Mouse (Mus musculus) forebrain, embryonic 11.5 days (tissue): Measurements from ENCODE around the gene Fam92b. TPM values are rescaled to one million over a fixed set of nuclear protein-coding genes. Genes with fewer than 3 reads are reported as not detected.

Experiments
- ATAC-seq: fragments of 200-750 bp; cut with Nextera tagmentation; replicated peaks from 2 replicates; pipeline ENCODE4 v1.8.0; 2017; ENCODE audit warnings: moderate TSS enrichment; ENCODE audit not compliant: low FRiP score
- DNase-seq: peaks from one replicate; pipeline ENCODE4 v3.0.0-alpha.2; 2017; ENCODE audit warnings: low spot score
- H3K27ac ChIP-seq: fragments of 300-500 bp; sonication (generic); 2 replicates; pipeline ENCODE4 v1.5.1; 2014; ENCODE audit warnings: low read depth, low read length
- H3K27me3 ChIP-seq: fragments of 300-500 bp; sonication (generic); 2 replicates; pipeline ENCODE4 v1.6.1; 2014; ENCODE audit warnings: mild to moderate bottlenecking, low read length, mixed read lengths; ENCODE audit not compliant: control insufficient read depth, insufficient read depth
- H3K36me3 ChIP-seq: fragments of 300-500 bp; sonication (generic); 2 replicates; pipeline ENCODE4 v1.6.1; 2014; ENCODE audit warnings: mild to moderate bottlenecking, low read length, moderate library complexity, mixed read lengths; ENCODE audit not compliant: control insufficient read depth, insufficient read depth
- H3K4me1 ChIP-seq: fragments of 300-500 bp; sonication (generic); replicated peaks from 2 replicates; pipeline ENCODE4 v1.6.1; 2014; ENCODE audit warnings: low read length, mixed read lengths; ENCODE audit not compliant: control insufficient read depth, insufficient read depth
- H3K4me2 ChIP-seq: fragments of 300-500 bp; sonication (generic); 2 replicates; pipeline ENCODE4 v1.6.1; 2014; ENCODE audit warnings: low read depth, mild to moderate bottlenecking, low read length, moderate library complexity, mixed read lengths; ENCODE audit not compliant: severe bottlenecking
- H3K4me3 ChIP-seq: fragments of 300-500 bp; sonication (generic); 2 replicates; pipeline ENCODE4 v1.5.1; 2014; ENCODE audit warnings: low read depth, low read length
- H3K9ac ChIP-seq: fragments of 300-500 bp; sonication (generic); 2 replicates; pipeline ENCODE4 v1.6.1; 2014; ENCODE audit warnings: low read length
- H3K9me3 ChIP-seq: fragments of 300-500 bp; sonication (generic); 2 replicates; pipeline ENCODE4 v1.6.1; 2016; ENCODE audit warnings: low read length, mixed read lengths; ENCODE audit not compliant: control insufficient read depth
- WGBS: fragments of 180-500 bp; shearing (Covaris S2); extraction: QIAGEN DNeasy Blood & Tissue Kit; methylation state at CpG from one replicate; pipeline ENCODE4 v1.1.7; 2014; 5-methylcytosine and 5-hydroxymethylcytosine counted together
- polyA plus RNA-seq: library from polyadenylated mRNA; unstranded; fragments of >200 nt; fragmentation: Nextera tagmentation; extraction: Ambion mirVana; gene quantifications from 2 replicates; pipeline ENCODE4 v1.2.1, GENCODE M21; 2014

Gene Fam92b
- polyA plus RNA-seq, 1 experiment from 2014 or later: 2.0 TPM

DNA sequence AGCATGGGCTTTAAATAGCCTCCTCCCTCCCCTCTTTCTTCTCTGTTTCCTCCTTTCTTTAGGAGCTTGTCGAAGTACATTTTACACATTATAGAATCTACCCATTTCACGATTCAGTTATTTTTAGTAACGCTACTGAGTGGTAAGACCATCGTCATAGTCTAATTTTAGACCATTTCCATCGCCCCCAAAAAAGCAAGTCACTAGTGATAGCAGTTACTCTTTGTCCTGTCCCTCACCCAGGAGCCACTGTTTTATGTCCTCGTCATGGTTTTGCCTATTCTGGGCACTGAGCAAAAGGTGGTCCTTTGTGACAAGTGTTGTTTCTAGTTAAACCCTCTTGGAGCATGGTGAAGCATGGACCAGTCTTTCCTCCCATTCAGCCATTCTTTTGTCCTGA is 57.3 kb downstream of the Fam92b start:
- Histone ChIP-seq H3K4me2 (no peak overlapping the region), H3K27ac (no peak overlapping the region)

DNA sequence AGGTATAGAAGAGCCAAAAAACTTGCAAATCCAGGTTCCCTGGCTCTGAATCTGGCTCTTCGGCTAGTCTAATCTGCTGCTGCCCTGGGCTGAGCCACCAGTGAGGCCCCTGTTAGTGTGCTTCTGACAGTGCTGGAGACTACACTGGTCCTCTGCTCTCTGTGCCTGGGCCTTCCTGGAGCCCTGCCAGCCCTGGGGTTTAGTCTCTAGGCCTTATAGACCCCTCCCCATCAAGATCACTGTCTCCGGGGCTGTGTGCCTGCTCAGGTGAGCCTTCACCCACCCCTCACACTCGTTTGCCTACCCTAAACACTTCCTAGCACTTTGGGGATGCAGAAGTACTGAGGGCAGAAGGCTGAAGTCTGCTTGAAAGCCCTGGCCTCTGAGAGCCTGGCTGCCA is 57.8 kb downstream of the Fam92b start:
- no peak for ATAC-seq
- DNase-seq: no peak
- 72% methylated on average over 3 of the region's 3 CpGs for WGBS
- no peaks in the 10 kb centered on the region for H3K9me3 ChIP-seq
- no peak overlapping the region for H3K4me3 ChIP-seq
- H3K9ac ChIP-seq: no peak overlapping the region
- no peak overlapping the region for H3K27ac ChIP-seq
- peaks cover 16% of the 10 kb centered on the region for H3K27me3 ChIP-seq
- H3K4me2 ChIP-seq: no peak overlapping the region
- no peaks in the 10 kb centered on the region for H3K36me3 ChIP-seq
- H3K4me1 ChIP-seq: peaks cover 1% of the 10 kb centered on the region

More for the DNA sequence above, 57.3 kb downstream of the Fam92b start:
- no peaks in the 10 kb centered on the region for H3K9me3 ChIP-seq
- H3K36me3 ChIP-seq: no peaks in the 10 kb centered on the region
- no peak overlapping the region for H3K9ac ChIP-seq
- H3K4me3 ChIP-seq: no peak overlapping the region
- DNase-seq (no peak), ATAC-seq (no peak)
- WGBS: 86% methylated on average over 6 of the region's 6 CpGs
- H3K27me3 ChIP-seq: peaks cover 11% of the 10 kb centered on the region
- H3K4me1 ChIP-seq: no peaks in the 10 kb centered on the region; the same call in 1 of the 2 replicates

DNA sequence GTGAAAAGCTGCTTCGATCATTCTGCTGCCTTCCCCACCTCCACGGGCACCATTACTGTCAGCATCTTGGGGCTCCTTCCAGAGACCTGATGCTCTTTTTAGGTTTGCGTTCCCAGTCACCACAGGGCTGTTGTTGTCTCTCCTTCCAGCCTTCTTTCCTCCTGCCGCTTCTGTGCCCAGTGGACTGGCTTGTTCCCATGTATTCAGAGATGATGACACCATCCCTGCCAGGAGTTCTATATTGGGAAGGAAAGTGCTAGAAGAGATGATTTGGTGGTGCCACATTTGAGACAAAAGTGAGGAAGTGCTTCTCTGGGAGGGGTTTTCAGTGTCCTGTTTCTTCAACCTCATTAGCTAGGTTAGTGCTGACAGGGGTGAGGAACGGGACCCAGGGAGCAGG is 58.4 kb downstream of the Fam92b start:
- H3K27me3 ChIP-seq: peaks cover 18% of the 10 kb centered on the region
- WGBS: 84% methylated on average over 5 of the region's 5 CpGs
- ATAC-seq (no peak), DNase-seq (no peak)
- H3K36me3 ChIP-seq: no peaks in the 10 kb centered on the region
- no peak overlapping the region for H3K4me2 ChIP-seq
- H3K27ac ChIP-seq: no peak overlapping the region
- H3K4me3 ChIP-seq: no peak overlapping the region
- H3K9ac ChIP-seq: no peak overlapping the region
- peaks cover 4% of the 10 kb centered on the region for H3K4me1 ChIP-seq
- H3K9me3 ChIP-seq: no peaks in the 10 kb centered on the region

DNA sequence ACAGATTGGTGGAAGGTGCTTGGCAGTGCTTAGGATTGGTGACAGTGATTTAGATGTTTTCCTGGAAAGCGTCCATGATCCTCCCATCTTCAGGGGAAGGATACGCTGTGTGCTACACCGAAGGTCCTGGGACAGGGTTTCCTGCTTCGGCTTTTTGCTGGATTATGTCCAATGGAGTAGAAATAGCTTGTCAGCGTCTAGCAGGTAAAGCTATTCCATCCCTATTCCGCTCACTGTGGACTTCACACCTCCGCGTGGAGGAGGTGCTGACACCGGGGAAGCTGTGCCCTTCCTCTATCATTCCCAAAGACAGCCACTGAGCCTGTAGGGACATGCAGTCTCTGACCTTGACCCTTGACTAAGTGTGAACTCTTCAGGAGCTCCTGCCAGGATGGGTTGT is 59.1 kb downstream of the Fam92b start:
- Histone ChIP-seq H3K27ac (no peak overlapping the region), H3K27me3 (peaks cover 18% of the 10 kb centered on the region), H3K4me1 (peaks cover 7% of the 10 kb centered on the region), H3K9ac (no peak overlapping the region), H3K4me3 (no peak overlapping the region), H3K36me3 (no peaks in the 10 kb centered on the region), H3K9me3 (no peaks in the 10 kb centered on the region), H3K4me2 (no peak overlapping the region)
- DNase-seq (no peak), ATAC-seq (no peak)
- WGBS: 88% methylated on average over 9 of the region's 9 CpGs

DNA sequence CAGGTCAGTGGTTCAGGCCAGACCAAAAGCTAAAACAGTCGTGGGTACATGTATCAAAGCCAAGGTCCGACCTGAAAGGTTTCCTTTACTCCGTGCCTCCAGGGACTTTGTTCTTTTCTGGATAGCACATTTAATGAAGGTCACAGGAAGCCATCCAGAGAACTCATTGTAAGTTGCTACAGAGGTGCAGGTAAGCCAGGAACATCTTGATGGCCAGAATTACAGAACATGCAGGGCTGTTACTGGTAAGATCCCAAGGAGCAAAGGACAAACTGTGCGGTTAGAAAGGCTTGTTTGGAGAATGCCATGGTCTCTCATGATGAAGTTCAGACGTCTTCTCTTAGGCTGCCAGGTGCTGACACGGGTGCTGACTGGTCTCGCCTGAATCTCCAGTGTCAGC is 60.7 kb downstream of the Fam92b start:
- WGBS: 80% methylated on average over 7 of the region's 7 CpGs
- peaks cover 10% of the 10 kb centered on the region for H3K4me1 ChIP-seq
- no peaks in the 10 kb centered on the region for H3K9me3 ChIP-seq
- no peak overlapping the region for H3K27ac ChIP-seq
- no peak overlapping the region for H3K9ac ChIP-seq
- ATAC-seq (no peak), DNase-seq (no peak)
- no peak overlapping the region for H3K4me3 ChIP-seq
- no peak overlapping the region for H3K4me2 ChIP-seq
- H3K27me3 ChIP-seq: peaks cover 18% of the 10 kb centered on the region
- no peaks in the 10 kb centered on the region for H3K36me3 ChIP-seq

Other genes with a start within 250 kb of the Fam92b start
- gene Crispld2, start 185.0 kb downstream of the Fam92b start, polyA plus RNA-seq: 1.6 and 2.1 TPM in 2 replicates
- gene Zdhhc7, start 76.0 kb downstream of the Fam92b start, polyA plus RNA-seq: 29.4 and 29.9 TPM in 2 replicates
- gene 6430548M08Rik, start 63.3 kb downstream of the Fam92b start, polyA plus RNA-seq: 9.9 and 10.0 TPM in 2 replicates
- 22.2 and 23.6 TPM in 2 replicates for gene Gse1, start 51.0 kb upstream of the Fam92b start, polyA plus RNA-seq